Mouse (Mus musculus) 416B (cell line): ENCODE measurements at regions not wholly inside any gene's neighbourhood (a gene's known extent, or its start where the extent isn't known, plus 50 kb on each side); places are given as distances from the start of the nearest gene placed in this dataset.
A peak's percentile ranks its signal among the peaks of the same experiment; 100 is the strongest.

Source experiments
- DNase-seq: peaks from one replicate; pipeline ENCODE4 v3.0.0; 2011; ENCODE audit warnings: low read depth

GRCm38 (mm10) chr15:52095629-52096190, 1789.0 kb upstream of the Gm7489 start:
- no peak for DNase-seq

DNA sequence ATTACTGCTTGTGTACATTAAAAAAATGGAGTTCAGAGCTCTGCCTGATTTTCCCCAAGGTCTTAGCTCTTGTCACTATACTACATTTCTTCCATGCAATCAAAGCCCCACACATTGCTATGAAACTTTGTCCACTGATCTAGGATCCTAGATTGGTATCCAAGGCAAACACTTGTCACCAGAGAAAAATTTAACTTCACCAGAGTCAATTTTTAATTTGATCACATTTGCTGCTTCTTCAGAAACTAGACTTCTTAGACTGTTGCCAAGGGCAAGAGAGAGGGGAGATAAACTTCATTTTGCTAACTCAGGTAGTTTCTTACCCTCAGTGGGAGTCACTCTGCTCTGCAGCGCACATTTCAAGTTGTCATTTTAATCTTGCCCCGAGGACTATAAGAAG, 1775.9 kb upstream of the Gm7489 start:
- no peak for DNase-seq

GRCm38 (mm10) chr15:52114368-52115036, 1770.2 kb upstream of the Gm7489 start:
- no peak for DNase-seq

GRCm38 (mm10) chr15:52136693-52137092, 1748.0 kb upstream of the Gm7489 start:
- DNase-seq = no peak

GRCm38 (mm10) chr15:52153421-52153820, 1731.3 kb upstream of the Gm7489 start:
- peak; percentile 27 for DNase-seq

GRCm38 (mm10) chr15:52155784-52156183, 1728.9 kb upstream of the Gm7489 start:
- no peak for DNase-seq

- no peak for DNase-seq
These were observed 1727.9 kb upstream of the Gm7489 start for GRCm38 (mm10) chr15:52156779-52157178.

- peak; percentile 57 for DNase-seq
These were observed 1724.3 kb upstream of the Gm7489 start for GRCm38 (mm10) chr15:52160181-52161088.

DNA sequence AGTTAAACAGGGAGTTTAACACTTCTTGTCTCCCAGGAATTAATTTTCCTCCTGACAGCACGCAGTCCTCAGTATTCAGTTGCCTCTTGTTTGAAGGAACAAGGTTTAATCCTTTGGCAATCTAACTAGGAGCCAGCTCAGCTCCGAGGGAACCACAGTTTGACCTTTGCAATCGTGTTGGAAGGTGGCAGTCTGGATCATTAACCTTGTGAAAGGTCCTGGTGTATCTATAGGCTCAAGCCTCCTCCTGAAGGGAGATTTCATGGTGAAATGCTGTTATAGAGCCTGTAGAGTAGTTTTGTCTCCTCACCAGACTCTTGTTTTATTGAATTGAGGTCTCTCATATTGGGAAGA, 1723.6 kb upstream of the Gm7489 start:
- DNase-seq = no peak

- DNase-seq = no peak
These were observed 1723.0 kb upstream of the Gm7489 start for GRCm38 (mm10) chr15:52161568-52162316.

GRCm38 (mm10) chr15:52166144-52166543, 1718.6 kb upstream of the Gm7489 start:
- DNase-seq = no peak

DNA sequence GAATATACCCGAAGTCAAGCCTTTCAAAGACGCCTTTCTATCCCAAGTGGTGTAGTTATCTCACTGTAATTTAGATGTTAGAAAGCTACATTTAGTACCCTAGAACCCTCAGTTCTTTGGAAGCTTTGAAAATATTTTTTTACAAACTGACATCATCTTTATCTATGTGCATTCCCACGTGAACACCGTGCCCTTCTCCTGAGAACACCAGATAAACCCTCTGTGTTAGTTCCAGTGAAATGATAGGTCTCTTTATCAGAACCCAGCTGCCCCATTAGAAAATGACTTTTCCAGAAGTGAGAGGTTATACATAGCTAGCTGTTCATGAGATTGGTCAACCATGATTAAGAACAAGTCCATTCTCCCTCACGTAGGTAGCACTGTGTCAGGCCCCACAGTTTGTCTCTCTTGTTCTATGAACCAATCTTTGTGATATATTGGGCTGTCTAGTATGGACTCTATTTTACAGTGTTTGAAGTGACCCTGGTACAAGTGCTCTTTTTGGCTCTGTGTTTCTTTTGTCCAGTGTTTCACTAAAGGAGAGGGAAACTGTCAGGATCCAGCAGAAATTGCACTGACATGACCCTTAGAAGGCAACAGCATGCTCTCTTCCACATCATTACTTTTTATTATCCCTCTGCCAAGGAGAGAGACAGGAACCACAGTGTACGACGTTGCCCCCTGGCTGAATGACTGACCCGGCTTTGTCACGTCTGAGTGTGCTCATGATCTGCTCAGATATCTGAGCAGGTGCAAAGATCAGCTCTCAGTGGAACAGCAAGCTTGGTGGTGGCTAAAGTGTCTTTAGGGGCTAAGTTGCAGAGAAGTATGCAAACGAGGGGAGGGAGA, 1717.9 kb upstream of the Gm7489 start:
- DNase-seq = no peak

GRCm38 (mm10) chr15:52167811-52168210, 1716.9 kb upstream of the Gm7489 start:
- no peak for DNase-seq

- DNase-seq = no peak
These were observed 1707.8 kb upstream of the Gm7489 start for GRCm38 (mm10) chr15:52176951-52177350.

- DNase-seq = no peak
These were observed 1706.0 kb upstream of the Gm7489 start for GRCm38 (mm10) chr15:52178668-52179067.

DNA sequence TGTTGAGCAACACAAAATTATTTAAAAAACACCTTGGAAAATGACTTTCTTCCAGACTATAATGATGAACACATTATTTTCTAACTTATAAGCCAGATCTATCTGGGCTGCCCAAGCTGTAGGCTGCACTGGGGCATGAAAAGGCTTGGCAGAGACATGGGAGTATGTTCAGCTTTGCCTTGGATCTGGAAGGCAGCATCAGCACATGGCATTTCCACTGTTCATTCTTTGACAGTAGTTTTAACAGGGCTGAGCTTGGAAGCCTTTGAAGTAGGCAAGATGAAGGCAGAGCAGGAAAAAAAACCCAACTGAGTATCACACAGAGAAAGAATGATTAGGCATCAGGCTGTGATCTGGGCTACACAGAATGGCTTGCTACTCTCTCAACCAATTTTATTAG, 1705.3 kb upstream of the Gm7489 start:
- no peak for DNase-seq

GRCm38 (mm10) chr15:52191176-52191575, 1693.5 kb upstream of the Gm7489 start:
- no peak for DNase-seq

GRCm38 (mm10) chr15:52207271-52207670, 1677.4 kb upstream of the Gm7489 start:
- no peak for DNase-seq

- DNase-seq = no peak
These were observed 1652.3 kb upstream of the Gm7489 start for GRCm38 (mm10) chr15:52232442-52232841.

GRCm38 (mm10) chr15:52236220-52236619, 1648.5 kb upstream of the Gm7489 start:
- DNase-seq = peak; percentile 64

DNA sequence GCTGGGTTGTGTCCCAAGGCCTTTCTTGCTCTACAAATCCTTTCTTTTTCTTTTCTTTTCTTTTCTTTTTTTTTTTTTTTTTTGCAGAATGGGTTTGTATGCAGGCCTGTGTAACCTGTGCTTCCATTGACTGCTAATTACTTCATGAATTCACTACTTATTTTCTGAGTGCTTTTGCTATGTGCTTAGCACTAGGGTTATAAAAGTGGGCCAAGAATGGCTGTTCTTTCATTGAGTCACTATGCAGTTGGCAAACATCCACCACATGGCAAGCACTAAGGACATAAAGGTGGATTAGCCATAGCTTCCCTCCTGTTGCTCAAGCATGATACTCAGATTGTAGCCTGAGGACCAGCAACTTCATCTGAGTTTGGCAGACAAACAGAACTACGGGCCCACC, 1641.8 kb upstream of the Gm7489 start:
- no peak for DNase-seq
